Mouse (Mus musculus): ENCODE data around the gene Pip4p1. TPM values are rescaled to one million over a fixed set of nuclear protein-coding genes. Genes with fewer than 3 reads are reported as not detected.

The Pip4p1 gene
- polyA plus RNA-seq, 1 experiment from 2014 or later: 26.1 TPM

Other genes with a start within 250 kb of the Pip4p1 start
- not detected in 2 replicates for gene Olfr747, start 237.7 kb downstream of the Pip4p1 start, polyA plus RNA-seq (2016; fragmentation: Nextera tagmentation; extraction: Ambion mirVana)
- gene Olfr748, start 223.5 kb downstream of the Pip4p1 start, polyA plus RNA-seq (2016; fragmentation: Nextera tagmentation; extraction: Ambion mirVana): not detected in 2 replicates
- gene Olfr749, start 185.8 kb downstream of the Pip4p1 start, polyA plus RNA-seq (2016; fragmentation: Nextera tagmentation; extraction: Ambion mirVana): not detected in 2 replicates
- 27.3 and 27.9 TPM in 2 replicates for gene Ttc5, start 145.3 kb downstream of the Pip4p1 start, polyA plus RNA-seq (2016; fragmentation: Nextera tagmentation; extraction: Ambion mirVana)
- not detected in 2 replicates for gene Ccnb1ip1, start 123.1 kb downstream of the Pip4p1 start, polyA plus RNA-seq (2016; fragmentation: Nextera tagmentation; extraction: Ambion mirVana)
- 44.8 and 45.8 TPM in 2 replicates for gene Parp2, start 123.0 kb downstream of the Pip4p1 start, polyA plus RNA-seq (2016; fragmentation: Nextera tagmentation; extraction: Ambion mirVana)
- gene Tep1, start 60.3 kb downstream of the Pip4p1 start, polyA plus RNA-seq (2016; fragmentation: Nextera tagmentation; extraction: Ambion mirVana): 2.2 and 3.2 TPM in 2 replicates
- gene Klhl33, start 33.3 kb downstream of the Pip4p1 start, polyA plus RNA-seq (2016; fragmentation: Nextera tagmentation; extraction: Ambion mirVana): 0.13 and 0.28 TPM in 2 replicates
- 69.7 and 74.0 TPM in 2 replicates for gene Osgep, start 6.0 kb downstream of the Pip4p1 start, polyA plus RNA-seq (2016; fragmentation: Nextera tagmentation; extraction: Ambion mirVana)
- 144 and 147 TPM in 2 replicates for gene Apex1, start 5.9 kb downstream of the Pip4p1 start, polyA plus RNA-seq (2016; fragmentation: Nextera tagmentation; extraction: Ambion mirVana)
- gene Pnp, start 226 bp upstream of the Pip4p1 start, polyA plus RNA-seq (2016; fragmentation: Nextera tagmentation; extraction: Ambion mirVana): 75.0 and 76.1 TPM in 2 replicates
- gene Gm49342, start 13.7 kb upstream of the Pip4p1 start, polyA plus RNA-seq (2016; fragmentation: Nextera tagmentation; extraction: Ambion mirVana): not detected in 2 replicates
- 4.0 and 4.3 TPM in 2 replicates for gene Pnp2, start 25.1 kb upstream of the Pip4p1 start, polyA plus RNA-seq (2016; fragmentation: Nextera tagmentation; extraction: Ambion mirVana)
- 0.07 TPM in 1 of 2 replicates, not detected in the other for gene Rnase10, start 76.9 kb upstream of the Pip4p1 start, polyA plus RNA-seq (2016; fragmentation: Nextera tagmentation; extraction: Ambion mirVana)
- gene Rnase9, start 111.0 kb upstream of the Pip4p1 start, polyA plus RNA-seq (2016; fragmentation: Nextera tagmentation; extraction: Ambion mirVana): not detected in 2 replicates
- gene Rnase11, start 119.3 kb upstream of the Pip4p1 start, polyA plus RNA-seq (2016; fragmentation: Nextera tagmentation; extraction: Ambion mirVana): not detected in 2 replicates
- gene Rnase12, start 126.8 kb upstream of the Pip4p1 start, polyA plus RNA-seq (2016; fragmentation: Nextera tagmentation; extraction: Ambion mirVana): 0.44 and 1.4 TPM in 2 replicates
- not detected in 2 replicates for gene Olfr750, start 143.6 kb upstream of the Pip4p1 start, polyA plus RNA-seq (2016; fragmentation: Nextera tagmentation; extraction: Ambion mirVana)
- gene Rnase4, start 160.2 kb upstream of the Pip4p1 start, polyA plus RNA-seq (2016; fragmentation: Nextera tagmentation; extraction: Ambion mirVana): 10.0 and 10.4 TPM in 2 replicates
- 2.6 and 3.5 TPM in 2 replicates for gene Ang, start 160.3 kb upstream of the Pip4p1 start, polyA plus RNA-seq (2016; fragmentation: Nextera tagmentation; extraction: Ambion mirVana)
- not detected in 2 replicates for gene Eddm3b, start 183.6 kb upstream of the Pip4p1 start, polyA plus RNA-seq (2016; fragmentation: Nextera tagmentation; extraction: Ambion mirVana)
- 2.3 and 4.0 TPM in 2 replicates for gene Rnase6, start 193.1 kb upstream of the Pip4p1 start, polyA plus RNA-seq (2016; fragmentation: Nextera tagmentation; extraction: Ambion mirVana)
- not detected in 2 replicates for gene Rnase1, start 215.9 kb upstream of the Pip4p1 start, polyA plus RNA-seq (2016; fragmentation: Nextera tagmentation; extraction: Ambion mirVana)
- not detected in 2 replicates for gene Rnase2b, start 231.4 kb upstream of the Pip4p1 start, polyA plus RNA-seq (2016; fragmentation: Nextera tagmentation; extraction: Ambion mirVana)

All from liver, embryonic 12.5 days (tissue).